Mouse (Mus musculus) thymus, postnatal 10 days (tissue): Measurements from ENCODE around the gene Ifnz.
A peak's percentile ranks its signal among the peaks of the same experiment; 100 is the strongest.
"Not testable (repeated sequence)": the region's sequence is repeated elsewhere in the genome, so short reads cannot be mapped to it uniquely, and the experiment has no call there.

Experiments used
- DNase-seq, 2 experiments: peaks; one replicate each; pipeline ENCODE4 v3.0.0; 2021; ENCODE audit warnings: low spot score in 2 of 2

The Ifnz gene

GRCm38 (mm10) chr4:88785409-88785808 is 3.5 kb downstream of the Ifnz start, which contains the start of gene Gm13276:
TSS of gene Gm13276 (plus strand) at chr4:88785709.
- not testable (repeated sequence) for DNase-seq

- DNase-seq, result peak; percentile 61 to 66
Measured at GRCm38 (mm10) chr4:88788402-88788801, 6.5 kb downstream of the Ifnz start, which contains the start of gene Gm13277. TSS of gene Gm13277 (plus strand) at chr4:88788632.

GRCm38 (mm10) chr4:88791250-88791649 is 9.3 kb downstream of the Ifnz start, which contains the start of gene Gm13278:
TSS of gene Gm13278 (plus strand) at chr4:88791550.
- not testable (repeated sequence) for DNase-seq

GRCm38 (mm10) chr4:88793936-88794675 is 12.2 kb downstream of the Ifnz start, which contains the start of gene Gm13275:
TSS of gene Gm13275 (plus strand) at chr4:88794487.
- peak; percentile 57 to 69 for DNase-seq

- DNase-seq, result not testable (repeated sequence)
Measured at GRCm38 (mm10) chr4:88797097-88797496, 15.2 kb downstream of the Ifnz start, which contains the start of gene Gm13279. TSS of gene Gm13279 (plus strand) at chr4:88797397.

- DNase-seq, result not testable (repeated sequence)
Measured at GRCm38 (mm10) chr4:88799365-88799764, 17.4 kb downstream of the Ifnz start, which contains the start of gene Gm13285. TSS of gene Gm13285 (plus strand) at chr4:88799665.

GRCm38 (mm10) chr4:88802954-88803353 is 21.0 kb downstream of the Ifnz start, which contains the start of gene Gm13287:
TSS of gene Gm13287 (plus strand) at chr4:88803254.
- DNase-seq, result not testable (repeated sequence)

- DNase-seq, result not testable (repeated sequence)
Measured at GRCm38 (mm10) chr4:88805231-88805630, 23.3 kb downstream of the Ifnz start, which contains the start of gene Gm13288. TSS of gene Gm13288 (plus strand) at chr4:88805531.

GRCm38 (mm10) chr4:88805761-88806160 is 23.8 kb downstream of the Ifnz start:
- not testable (repeated sequence) for DNase-seq

GRCm38 (mm10) chr4:88815928-88816327 is 34.0 kb downstream of the Ifnz start, which contains the start of gene Ifna7:
TSS of gene Ifna7 (plus strand) at chr4:88816228.
- no peak for DNase-seq

- no peak for DNase-seq
Measured at GRCm38 (mm10) chr4:88819659-88820058, 37.7 kb downstream of the Ifnz start, which contains the start of gene Ifna11. TSS of gene Ifna11 (plus strand) at chr4:88819959.

- peak in 1 of 2 experiments; percentile 22 for DNase-seq
Measured at GRCm38 (mm10) chr4:88822995-88823394, 41.1 kb downstream of the Ifnz start.

- not testable (repeated sequence) for DNase-seq
Measured at GRCm38 (mm10) chr4:88827116-88827515, 45.2 kb downstream of the Ifnz start, which contains the start of gene Ifna6. TSS of gene Ifna6 (plus strand) at chr4:88827416.

- DNase-seq, result peak in 1 of 2 experiments; percentile 32
Measured at GRCm38 (mm10) chr4:88830523-88830922, 48.6 kb downstream of the Ifnz start.
